Mouse (Mus musculus) heart, adult 18-20 months (tissue): ENCODE measurements around the gene Tubb2a. TPM values are rescaled to one million over a fixed set of nuclear protein-coding genes. Genes with fewer than 3 reads are reported as not detected.
"Not testable (repeated sequence)": the region's sequence is repeated elsewhere in the genome, so short reads cannot be mapped to it uniquely, and the experiment has no call there.

Source experiments
- DNase-seq, 2 experiments: peaks; one replicate each; pipeline ENCODE4 v3.0.0; 2021 to 2022; ENCODE audit warnings: mixed read lengths in 1 of 2
- total RNA-seq, 2 experiments: library from RNA; stranded (reverse); gene quantifications; 2 replicates each; pipeline ENCODE4 v1.2.3; 2021

Tubb2a gene
- total RNA-seq, 2 experiments from 2014 or later = 51.0 to 70.1 TPM

DNA sequence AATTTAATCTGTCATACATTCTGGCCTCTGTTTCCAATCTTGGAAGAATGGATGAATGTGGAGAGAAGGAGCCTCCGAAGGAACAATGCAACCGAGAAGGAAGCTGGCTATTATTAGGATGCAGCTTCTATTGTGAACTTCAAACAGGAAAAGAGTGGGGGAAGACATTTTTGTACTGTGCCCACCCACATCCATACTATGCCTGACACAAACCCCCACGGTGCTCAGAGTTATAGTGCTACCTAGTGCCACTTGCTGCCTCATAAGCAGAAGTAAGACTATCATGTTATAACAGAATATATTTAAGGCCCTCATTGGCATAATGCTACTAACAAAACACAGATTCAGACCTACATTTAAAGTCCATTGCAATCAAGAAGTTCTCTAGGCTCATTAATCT is 11.6 kb upstream of the Tubb2a start:
- no peak for DNase-seq

DNA sequence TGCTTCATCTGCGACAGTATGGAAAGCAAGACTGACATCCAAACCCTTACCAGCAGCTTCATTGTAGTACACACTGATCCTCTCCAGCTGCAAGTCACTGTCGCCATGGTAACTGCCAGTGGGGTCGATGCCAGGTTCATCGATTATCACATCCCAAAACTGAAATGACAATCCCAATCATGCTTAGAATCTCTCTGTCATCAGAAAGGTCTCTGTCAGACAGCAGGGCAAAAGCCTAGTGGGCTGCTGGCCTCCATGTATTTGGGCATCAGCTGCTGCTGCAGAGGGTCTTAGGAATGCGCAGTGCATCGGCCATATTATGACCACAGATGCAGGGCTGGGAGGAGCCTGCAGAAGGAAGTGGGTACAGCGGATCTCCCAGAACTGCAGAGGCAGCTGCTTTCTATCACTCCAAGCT is 11.1 kb upstream of the Tubb2a start:
- DNase-seq = no peak

DNA sequence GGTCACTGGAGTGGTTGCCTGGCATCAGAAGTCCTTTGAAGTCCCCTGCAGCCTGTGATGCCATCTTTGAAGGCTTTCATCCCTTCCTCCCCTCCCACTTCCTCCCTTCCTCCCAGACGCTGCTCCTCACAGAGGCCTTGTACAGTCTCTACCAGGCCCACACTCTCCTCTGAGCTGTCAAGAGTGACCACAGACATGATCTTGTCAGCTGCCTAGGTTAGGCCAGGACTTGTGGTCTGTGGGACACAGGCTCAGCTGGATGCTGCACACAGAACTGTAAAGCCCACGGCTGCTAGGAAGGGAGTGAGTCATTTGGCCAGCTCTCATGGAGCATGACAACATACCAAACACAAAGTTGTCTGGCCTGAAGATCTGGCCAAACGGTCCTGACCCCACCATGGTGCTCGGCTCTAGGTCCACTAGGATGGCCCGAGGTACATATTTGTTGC is 10.4 kb upstream of the Tubb2a start:
- DNase-seq = not testable (repeated sequence)

DNA sequence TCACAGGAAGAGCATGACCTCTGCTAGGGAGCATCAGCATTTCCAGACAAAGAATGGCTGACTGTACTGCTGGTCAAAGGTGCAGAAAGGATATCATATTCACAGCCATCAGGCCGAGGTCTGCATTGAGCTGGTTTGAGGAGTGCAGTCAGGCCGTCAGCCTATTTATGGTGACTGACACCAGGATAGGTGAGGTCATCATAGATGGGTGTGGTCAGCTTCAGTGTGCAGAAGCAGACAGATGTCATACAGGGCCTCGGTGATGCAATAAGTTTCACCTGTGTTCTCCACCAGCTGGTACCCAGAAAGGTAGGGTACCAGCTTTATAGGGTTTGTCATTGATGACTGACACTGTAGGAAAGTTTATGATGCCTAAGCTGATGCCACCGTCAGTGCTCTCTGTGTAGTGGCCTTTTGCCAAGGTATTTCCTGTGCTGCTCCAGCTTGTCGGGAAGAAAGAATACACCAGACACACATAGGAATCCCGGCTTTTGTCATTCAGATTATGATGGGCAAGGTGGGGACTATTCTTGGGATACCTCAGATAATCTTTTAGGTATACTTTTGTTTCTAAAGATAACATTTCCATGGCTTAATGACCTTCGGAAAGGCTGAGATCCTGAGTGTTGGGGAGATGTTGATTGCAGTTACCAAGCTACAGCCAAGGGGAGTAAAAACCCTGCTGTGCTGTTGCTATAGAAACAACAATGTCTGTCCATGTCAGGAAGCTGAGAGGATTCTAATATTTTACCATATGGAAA is 9.4 kb upstream of the Tubb2a start:
- DNase-seq = peak in 1 of 2 experiments; percentile 29

DNA sequence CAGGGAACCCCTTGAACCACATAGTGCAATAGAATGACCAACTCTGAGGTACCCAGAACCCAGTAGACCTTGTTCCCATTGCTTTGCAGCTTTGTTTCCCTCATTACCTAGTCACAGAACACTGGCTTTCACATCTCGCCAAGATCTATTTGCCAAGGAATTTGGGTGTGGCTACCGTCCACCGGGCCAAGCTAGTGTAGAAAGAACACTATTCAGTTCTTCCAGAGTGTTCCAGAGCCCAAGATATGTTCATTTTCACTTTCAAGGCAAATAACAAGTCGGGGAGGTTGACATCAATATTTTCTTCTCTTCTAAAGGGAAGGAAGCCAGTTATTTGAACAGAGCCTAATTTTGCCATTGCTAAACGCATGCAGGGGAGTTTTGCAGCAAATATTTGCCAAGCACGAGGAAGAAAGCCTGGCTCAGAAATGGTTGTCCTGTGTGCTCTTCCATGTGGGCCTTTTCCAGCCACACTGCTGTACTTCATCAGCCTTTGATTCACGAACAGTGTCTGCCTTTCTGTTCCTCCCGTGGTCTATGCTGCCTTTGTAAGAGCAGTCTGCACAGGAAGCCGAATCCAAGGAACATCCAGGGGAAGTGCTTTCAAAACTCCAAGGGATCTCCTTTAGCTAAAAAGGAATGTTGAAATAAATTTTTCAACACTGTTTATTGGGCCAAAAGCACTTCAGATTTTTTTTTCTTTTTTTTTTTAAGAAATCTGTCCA is 6.4 kb upstream of the Tubb2a start:
- DNase-seq = peak; percentile 81 to 91

DNA sequence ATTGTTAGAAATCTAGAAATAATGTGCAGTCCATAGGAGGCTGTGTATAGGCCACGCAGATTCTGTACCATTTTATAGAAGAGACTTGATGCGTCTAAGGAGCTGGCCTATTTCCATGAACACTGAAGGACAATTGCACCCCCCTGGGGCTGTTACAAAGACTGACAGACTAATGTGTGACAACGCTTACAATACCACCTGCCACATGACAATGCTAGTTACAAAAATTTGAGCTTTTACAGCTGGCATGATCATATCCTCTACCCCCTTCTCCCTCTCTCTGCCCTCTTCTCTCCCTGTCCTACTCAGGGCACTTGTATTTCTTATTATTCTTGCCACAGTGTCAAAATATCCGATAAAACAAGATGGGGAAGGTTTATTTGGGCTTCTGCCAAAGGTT is 4.1 kb upstream of the Tubb2a start:
- DNase-seq = no peak

DNA sequence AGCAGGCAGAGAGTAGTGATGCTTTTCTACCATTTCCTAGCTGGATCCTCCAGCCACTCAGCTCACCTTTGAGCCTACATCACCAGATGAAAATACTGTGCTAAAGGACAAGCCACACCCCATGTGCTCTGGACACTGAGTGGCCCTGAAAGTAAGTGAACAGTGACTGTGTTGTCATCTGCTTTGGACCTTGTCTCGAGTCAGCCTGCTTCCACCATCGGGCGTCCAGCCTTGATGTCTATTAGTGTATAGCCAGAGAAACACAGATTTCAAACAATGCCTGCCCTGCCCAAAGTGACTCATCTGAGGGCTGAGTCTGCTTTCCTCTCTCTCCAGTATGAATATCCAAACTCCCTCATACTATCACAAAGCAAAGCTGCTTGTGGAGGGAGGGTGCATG is 2.0 kb upstream of the Tubb2a start:
- DNase-seq = no peak

DNA sequence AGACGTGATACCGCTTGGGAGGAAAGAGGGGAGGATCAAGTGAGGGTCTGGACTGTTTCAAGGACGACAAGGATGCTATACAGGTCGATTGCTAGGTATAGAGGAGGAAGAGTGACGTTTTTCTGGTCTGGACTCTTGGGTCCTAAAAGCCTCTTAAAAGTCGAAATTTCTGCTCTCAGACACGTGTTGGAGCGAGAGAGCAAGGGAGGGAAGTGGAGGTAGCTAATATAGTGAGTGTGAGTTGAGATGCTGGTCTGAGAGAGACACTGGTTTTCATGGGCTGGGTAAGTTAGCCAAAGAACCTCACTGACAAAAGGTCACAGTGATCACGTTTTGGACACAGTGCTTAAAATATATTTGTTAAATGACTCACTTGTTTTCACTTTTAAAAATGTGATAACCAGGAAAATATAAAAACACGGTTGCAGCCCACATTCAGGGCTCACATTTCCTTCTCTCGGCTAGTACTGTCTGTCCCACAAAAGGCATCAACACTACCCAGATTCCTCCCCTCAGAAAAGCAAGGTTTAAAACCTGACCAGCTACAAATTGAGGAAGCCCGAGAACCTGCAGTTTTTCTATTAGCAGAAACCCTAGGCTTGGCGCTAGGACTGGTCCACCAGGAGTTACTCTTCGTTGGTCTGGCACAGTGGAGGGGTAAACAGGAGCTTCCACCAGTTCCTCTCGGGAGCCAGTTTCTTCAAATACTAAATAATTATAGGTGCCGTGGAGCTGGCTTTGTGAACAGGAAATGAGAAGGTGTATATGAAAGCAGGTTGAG is 883 bp upstream of the Tubb2a start:
- peak in 1 of 2 experiments; percentile 33 for DNase-seq

DNA sequence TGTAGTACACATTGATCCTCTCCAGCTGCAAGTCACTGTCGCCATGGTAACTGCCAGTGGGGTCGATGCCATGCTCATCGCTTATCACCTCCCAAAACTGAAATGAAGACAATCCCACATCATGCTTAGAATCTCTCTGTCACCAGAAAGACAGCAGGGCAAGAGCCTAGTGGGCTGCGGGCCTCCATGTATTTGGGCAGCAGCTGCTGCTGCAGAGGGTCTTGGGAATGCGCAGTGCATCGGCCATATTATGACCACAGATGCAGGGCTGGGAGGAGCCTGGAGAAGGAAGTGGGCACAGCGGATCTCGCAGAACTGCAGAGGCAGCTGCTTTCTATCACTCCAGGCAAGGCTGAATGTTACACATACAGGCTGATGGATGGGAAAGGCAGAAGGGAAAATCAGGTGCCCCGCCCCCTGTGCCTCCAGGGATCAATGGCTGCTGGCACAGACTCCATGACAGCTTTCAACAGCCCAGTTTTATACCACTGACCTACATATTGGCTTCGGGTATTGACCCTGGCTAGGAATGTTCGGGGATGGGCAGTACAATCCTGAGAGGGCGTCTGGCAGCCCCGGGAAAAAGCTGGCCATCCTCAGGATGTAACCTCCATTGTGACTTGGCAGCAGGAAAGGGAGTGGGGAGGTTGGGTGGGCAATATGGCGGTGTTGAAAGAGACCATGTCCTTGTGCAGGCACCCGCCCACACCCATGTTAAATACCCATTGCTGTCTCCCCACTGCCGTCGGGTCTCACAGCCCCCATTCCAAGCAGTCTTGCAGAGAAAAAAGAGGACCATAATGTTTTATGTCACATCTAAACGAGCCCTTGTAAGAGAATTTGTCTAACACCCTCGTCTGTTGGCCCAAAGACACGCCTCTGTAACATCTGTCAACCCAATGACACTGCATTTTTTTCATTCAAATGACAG is 981 bp downstream of the Tubb2a start:
- DNase-seq = peak; percentile 64 to 71

DNA sequence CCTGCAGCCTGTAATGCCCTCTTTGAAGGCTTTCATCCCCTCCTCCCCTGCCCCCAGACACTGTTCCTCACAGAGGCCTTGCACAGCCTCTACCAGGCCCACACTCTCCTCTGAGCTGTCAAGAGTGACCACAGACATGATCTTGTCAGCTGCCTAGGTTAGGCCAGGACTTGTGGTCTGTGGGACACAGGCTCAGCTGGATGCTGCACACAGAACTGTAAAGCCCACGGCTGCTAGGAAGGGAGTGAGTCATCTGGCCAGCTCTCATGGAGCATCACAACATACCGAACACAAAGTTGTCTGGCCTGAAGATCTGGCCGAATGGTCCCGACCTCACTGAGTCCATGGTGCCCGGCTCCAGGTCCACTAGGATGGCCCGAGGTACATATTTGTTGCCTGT is 1.9 kb downstream of the Tubb2a start:
- DNase-seq = not testable (repeated sequence)

DNA sequence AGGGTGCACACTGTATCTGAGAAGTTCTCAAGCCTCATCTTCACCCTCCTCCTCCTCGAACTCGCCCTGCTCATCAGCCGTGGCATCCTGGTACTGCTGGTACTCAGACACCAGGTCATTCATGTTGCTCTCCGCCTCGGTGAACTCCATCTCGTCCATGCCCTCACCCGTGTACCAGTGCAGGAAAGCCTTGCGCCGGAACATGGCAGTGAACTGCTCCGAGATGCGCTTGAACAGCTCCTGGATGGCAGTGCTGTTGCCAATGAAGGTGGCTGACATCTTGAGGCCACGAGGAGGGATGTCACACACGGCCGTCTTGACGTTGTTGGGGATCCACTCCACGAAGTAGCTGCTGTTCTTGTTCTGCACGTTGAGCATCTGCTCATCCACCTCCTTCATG is 3.4 kb downstream of the Tubb2a start:
- not testable (repeated sequence) for DNase-seq

DNA sequence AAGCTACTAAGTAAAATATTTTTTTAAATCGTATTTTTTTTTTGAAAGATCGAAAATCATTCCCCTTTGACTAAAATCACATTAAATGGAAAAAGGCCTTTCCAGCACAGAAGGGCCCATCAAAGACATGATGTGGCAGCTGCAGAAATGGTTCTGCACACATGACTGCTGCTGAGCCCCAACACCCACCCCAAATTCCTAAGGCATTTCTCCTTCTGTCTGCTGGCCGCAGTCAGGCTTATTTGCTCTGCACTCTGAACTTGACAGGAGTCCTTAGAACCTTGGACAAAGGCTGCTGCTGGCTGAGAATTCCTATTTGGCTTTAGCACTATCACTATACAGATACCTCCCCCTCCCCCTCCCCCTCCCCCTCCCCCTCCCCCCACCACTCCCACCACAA is 5.0 kb downstream of the Tubb2a start:
- no peak for DNase-seq

DNA sequence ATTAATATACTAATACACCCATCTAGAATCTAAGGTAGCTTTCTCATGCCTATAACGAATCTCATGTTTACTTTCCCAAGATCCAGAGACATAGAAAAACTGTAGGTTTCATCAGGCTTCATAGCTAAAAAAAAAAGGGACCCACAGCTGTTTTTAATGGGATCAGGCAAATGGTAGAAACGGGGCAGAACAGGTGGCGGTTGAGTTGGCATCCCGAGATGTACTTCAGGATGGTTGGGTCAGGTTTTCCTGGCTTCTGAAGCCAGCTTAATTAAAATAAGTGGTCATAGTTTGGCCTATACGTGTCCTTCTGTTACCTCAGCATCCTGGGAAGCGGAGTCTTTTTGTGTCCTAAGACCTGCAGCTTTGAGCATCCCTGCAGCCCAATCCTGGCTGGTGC is 6.0 kb downstream of the Tubb2a start:
- no peak for DNase-seq

DNA sequence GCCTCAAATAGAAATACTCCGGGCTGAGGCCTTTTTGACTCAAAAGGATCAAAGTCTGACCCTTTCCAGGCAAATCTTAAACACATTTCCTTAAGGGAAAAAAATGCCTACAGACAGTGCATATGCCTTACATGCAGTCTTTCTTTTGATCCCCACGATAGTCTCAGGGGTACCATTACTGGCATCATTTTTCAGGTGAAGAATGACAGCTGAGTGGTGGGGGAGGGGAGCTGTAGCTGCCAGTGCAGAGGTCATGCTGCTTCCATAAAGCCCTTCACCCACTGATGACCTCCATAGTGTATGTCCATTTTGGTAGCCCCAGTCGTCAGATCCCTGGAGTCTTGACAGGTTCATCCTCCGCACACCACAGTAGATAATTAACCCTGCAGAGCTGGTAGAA is 7.5 kb downstream of the Tubb2a start:
- DNase-seq = no peak

DNA sequence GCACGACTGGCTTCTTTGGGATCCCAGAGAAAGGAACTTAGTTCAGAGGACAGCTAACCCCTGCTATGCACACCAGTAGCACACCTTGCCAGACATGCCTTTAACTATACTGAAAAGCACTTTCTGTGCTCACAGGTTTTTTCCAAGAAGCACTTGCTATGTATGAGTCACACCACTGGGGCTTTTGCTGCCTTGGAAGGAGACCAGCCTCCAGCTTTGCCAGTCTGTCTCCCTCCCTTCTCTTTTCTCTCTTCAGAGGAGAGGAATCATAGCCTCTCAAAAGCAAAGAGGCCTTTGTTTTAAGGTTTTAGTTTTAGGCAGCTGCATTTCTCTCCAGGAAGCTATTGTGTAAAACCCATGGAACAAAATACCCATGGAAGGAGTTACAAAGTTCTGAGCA is 11.5 kb downstream of the Tubb2a start:
- DNase-seq = peak in 1 of 2 experiments; percentile 51

DNA sequence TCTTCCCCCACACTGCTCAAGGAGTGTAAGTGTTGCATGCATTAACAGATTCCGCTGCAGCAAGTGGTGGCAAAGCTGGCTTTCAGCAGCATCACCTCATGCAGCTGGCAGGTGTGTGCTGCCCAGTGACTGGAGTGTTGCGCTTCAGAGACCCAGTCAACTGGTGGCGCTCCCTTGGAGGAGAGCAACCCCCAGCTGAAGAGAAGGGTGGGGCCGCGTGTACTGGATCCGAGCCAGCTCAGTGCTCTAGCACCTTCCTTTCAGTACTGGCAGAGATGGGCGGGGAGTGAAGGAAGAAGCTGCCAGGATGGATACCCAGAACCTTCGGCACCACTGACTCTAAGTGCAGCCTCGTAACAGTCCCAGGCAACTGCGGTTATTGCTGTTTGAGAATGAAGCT is 15.3 kb downstream of the Tubb2a start:
- DNase-seq = no peak

DNA sequence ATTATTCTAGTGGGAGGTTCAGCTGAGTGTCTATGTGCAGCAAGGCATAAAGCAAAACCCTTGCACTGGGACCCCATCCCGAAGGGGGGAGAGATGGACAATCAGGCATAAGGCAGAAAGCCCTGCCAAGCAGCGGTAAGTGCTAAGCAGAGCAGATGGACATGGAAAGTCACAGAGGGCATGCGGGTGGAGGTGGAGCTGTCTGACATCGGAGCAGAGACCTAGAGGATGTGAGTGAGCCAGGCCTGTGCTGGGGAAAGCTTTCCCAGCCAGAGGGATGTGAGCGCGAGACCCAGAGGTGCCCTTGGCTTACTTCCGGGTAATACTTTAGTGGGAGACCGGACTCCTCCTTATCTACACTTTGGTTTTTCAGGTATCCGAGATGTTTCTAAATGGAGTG is 17.7 kb downstream of the Tubb2a start:
- DNase-seq = no peak

DNA sequence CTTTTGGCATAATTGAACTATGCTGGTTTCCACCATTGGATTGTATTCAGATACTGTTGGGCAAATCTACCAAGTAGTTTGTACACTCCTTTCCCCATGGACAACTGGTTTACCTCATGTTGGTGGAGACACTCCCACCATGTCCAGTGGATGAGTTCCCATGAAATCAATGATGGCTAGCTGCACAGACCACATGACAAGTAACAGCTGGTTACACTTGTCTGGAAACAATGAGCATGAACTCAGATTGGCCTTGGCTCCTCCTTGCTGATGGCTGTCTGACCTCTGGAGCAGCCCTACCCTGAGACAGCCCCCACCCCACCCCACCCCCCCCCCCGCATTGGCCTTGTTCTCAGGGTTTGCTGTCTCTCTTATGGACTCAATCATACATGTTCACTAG is 20.6 kb downstream of the Tubb2a start:
- DNase-seq = no peak

DNA sequence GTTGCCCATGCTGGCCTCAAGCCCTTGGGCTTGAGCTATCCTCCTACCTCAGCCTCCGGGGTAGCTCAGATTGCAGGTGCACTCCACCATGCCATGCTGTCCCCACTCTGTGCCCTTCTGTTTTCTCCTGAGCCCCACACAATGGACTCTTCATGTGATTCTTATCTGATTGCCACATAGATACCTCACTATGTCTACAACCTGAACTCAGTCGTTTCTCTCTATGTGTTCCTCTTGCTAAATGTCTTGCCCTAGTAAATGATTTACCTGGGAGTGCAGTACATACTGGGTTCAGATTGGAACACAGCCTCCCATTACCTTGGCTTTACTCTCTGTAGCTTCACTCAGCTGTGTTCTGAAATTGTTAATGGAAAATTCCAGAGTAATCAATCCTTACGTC is 22.8 kb downstream of the Tubb2a start:
- DNase-seq = no peak

DNA sequence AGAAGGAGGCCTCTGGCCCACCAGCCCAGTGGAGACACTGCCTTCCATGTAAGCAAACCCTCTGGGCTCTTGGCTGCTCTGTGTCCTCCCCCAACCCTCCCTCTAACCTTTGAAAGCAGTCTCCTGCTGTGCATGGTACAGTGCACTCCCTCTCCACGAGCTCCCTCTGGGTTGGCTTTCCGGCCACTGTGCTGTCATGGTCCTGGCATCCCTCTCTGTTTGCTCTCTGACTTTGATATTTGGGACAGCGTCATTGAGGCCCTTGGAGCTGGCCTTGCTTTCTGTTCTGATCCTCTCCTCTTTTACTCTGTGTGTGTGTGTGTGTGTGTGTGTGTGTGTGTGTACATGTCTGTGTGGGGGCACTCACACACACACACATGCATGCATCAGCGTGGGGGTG is 23.4 kb downstream of the Tubb2a start:
- DNase-seq = no peak

DNA sequence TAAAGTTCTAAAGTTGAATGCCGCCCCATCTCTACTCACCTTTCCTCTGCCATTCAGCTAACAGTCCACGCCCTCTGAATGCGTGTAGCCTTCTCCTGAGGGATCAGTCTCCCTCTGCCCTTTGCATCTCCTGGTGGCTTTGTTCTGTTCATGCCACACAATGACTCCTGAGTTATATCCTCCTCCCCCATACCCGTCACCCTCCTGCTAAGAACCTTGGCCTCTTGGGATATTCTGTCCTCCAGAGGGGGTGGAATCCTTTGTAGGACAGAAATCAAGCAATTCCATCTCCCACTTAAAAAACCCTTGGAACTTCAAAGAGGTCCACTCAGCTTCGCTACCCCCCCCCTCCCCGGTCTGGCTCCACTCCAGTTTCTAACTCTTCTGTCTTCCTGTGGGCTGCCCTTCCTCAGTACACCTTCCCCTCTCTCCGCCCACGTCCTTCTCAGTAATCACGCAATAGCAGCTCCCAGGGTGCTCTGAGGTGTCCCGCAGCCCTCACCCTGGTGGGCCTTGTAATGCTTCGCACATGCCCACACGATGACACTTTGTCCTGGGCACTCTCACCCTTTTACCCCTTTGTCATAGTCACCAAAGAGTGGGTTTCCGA is 24.0 kb downstream of the Tubb2a start:
- no peak for DNase-seq
